In genomic region chr8:72584390-72584789, GRCm38 (mm10) we compare ENCODE assay signal across 1 mouse cellular context.
TF ChIP-seq lines count a peak whose summit lies in the region.

No protein-coding gene starts in this region.

TF ChIP-seq in myocyte, 11 proteins besides CTCF, POLR2A, EP300 and RAD21 (continued from another document):
- TF ChIP-seq USF1 (IDR thresholded peaks at IDR 0.05; ENCODE audit: low read depth) (no peak), TCF12 (IDR thresholded peaks at IDR 0.05; ENCODE audit: insufficient read depth, poor library complexity, severe bottlenecking) (no peak), CEBPB (IDR thresholded peaks at IDR 0.05; ENCODE audit: insufficient read depth, poor library complexity, severe bottlenecking) (no peak), SRF (IDR thresholded peaks at IDR 0.05; ENCODE audit: control insufficient read depth, insufficient read length, low read depth) (no peak)
